Mouse (Mus musculus): Measurements from ENCODE around the gene Adgre5.

DNA sequence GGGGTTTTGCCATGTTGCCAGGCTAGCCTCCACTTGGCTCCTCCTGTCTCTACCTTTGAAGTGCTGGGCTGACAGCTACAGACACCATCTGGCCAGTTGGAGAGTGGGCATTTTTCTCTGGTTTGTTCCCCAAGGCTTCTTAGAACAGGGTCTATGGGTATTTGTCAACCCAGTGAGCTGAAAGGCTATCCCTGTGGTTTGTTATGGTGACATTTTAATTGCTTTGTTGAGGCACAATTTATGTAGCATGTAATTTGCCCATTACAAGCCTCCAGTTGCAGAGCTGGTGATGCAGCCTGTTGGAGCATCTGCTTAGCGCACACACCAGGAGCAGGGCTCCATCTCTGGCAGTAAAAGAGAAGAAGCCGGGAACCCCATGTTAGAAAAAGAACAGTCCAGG is 33.1 kb upstream of the Adgre5 start:
- TF ChIP-seq POLR2A (IDR thresholded peaks at IDR 0.05; ENCODE audit: borderline replicate concordance, extremely low read depth, insufficient read depth, insufficient read length, poor library complexity, severe bottlenecking) (no peak), CTCF (IDR thresholded peaks at IDR 0.05; ENCODE audit: borderline replicate concordance, extremely low read depth, insufficient read depth, insufficient read length) (no peak)

All from brain, embryonic 14.5 days (tissue).